Mouse (Mus musculus) heart, postnatal 0 days (tissue): Measurements from ENCODE around the gene Adamts6. TPM values are rescaled to one million over a fixed set of nuclear protein-coding genes. Genes with fewer than 3 reads are reported as not detected.

Experiments
- ATAC-seq: fragments of 200-750 bp; cut with Nextera tagmentation; 2 replicates; pipeline ENCODE4 v1.8.0; 2017; ENCODE audit warnings: low read depth, moderate number of reproducible peaks, moderate library complexity; ENCODE audit not compliant: insufficient read depth
- DNase-seq: peaks from one replicate; pipeline ENCODE4 v3.0.0-alpha.2; 2016; ENCODE audit warnings: low spot score
- H3K27ac ChIP-seq: fragments of 300-500 bp; sonication (generic); 2 replicates; pipeline ENCODE4 v1.5.1; 2014; ENCODE audit warnings: low read depth, mild to moderate bottlenecking
- H3K27me3 ChIP-seq: fragments of 300-500 bp; sonication (generic); 2 replicates; pipeline ENCODE4 v1.6.1; 2014; ENCODE audit warnings: low read length, mixed read lengths; ENCODE audit not compliant: control insufficient read depth, insufficient read depth
- H3K36me3 ChIP-seq: fragments of 300-500 bp; sonication (generic); replicated peaks from 2 replicates; pipeline ENCODE4 v1.6.1; 2014; ENCODE audit warnings: low read length, mixed read lengths; ENCODE audit not compliant: control insufficient read depth, insufficient read depth
- H3K4me1 ChIP-seq: fragments of 300-500 bp; sonication (generic); 2 replicates; pipeline ENCODE4 v1.6.1; 2014; ENCODE audit warnings: antibody characterized with exemption; ENCODE audit not compliant: control insufficient read depth, insufficient read depth
- H3K4me2 ChIP-seq: fragments of 300-500 bp; sonication (generic); 2 replicates; pipeline ENCODE4 v1.6.1; 2014; ENCODE audit warnings: low read depth, mild to moderate bottlenecking, low read length, moderate library complexity
- H3K4me3 ChIP-seq: fragments of 300-500 bp; sonication (generic); 2 replicates; pipeline ENCODE4 v1.5.1; 2014; ENCODE audit warnings: low read depth, low read length
- H3K9ac ChIP-seq: fragments of 300-500 bp; sonication (generic); replicated peaks from 2 replicates; pipeline ENCODE4 v1.6.1; 2014; ENCODE audit warnings: low read depth, low read length, mixed read lengths
- H3K9me3 ChIP-seq: fragments of 300-500 bp; sonication (generic); replicated peaks from 2 replicates; pipeline ENCODE4 v1.6.1; 2016; ENCODE audit warnings: low read length; ENCODE audit not compliant: control insufficient read depth
- CTCF ChIP-seq: IDR thresholded peaks from 2 replicates; pipeline ENCODE4 v1.5.1; 2016; ENCODE audit warnings: antibody characterized with exemption, control low read depth, low read depth
- EP300 ChIP-seq: IDR thresholded peaks from 2 replicates; pipeline ENCODE4 v1.6.1; 2016; ENCODE audit warnings: antibody characterized with exemption, low read depth
- WGBS: fragments of 180-500 bp; shearing (Covaris S2); extraction: QIAGEN DNeasy Blood & Tissue Kit; methylation state at CpG from one replicate; pipeline ENCODE4 v1.1.7; 2014; 5-methylcytosine and 5-hydroxymethylcytosine counted together
- polyA plus RNA-seq: library from polyadenylated mRNA; unstranded; fragments of >200 nt; fragmentation: Nextera tagmentation; extraction: Ambion mirVana; gene quantifications from 2 replicates; pipeline ENCODE4 v1.2.1, GENCODE M21; 2015
- total RNA-seq: library from RNA; depleted of rRNA; stranded (reverse); fragments of >200 nt; gene quantifications from 2 replicates; pipeline ENCODE4 v1.2.3, GENCODE M21; 2014; ENCODE audit warnings: low replicate concordance; rRNA removed

Gene Adamts6
- total and polyA plus RNA-seq, 2 experiments from 2014 or later = 2.7 to 21.8 TPM

- no peak overlapping the region for H3K4me2 ChIP-seq
- H3K27me3 ChIP-seq = no peaks in the 10 kb centered on the region
- peaks cover 4% of the 10 kb centered on the region; the same call in 1 of the 2 replicates for H3K4me1 ChIP-seq
- WGBS = 63% methylated on average over 4 of the region's 4 CpGs
- no peak for TF ChIP-seq EP300
- no peak for TF ChIP-seq CTCF
- H3K9me3 ChIP-seq = no peaks in the 10 kb centered on the region
- ATAC-seq (no peak), DNase-seq (no peak)
- H3K4me3 ChIP-seq = no peak overlapping the region
- peak overlapping the region; percentile 16; the same call in 1 of the 2 replicates for H3K27ac ChIP-seq
- no peak overlapping the region for H3K9ac ChIP-seq
- no peaks in the 10 kb centered on the region for H3K36me3 ChIP-seq
Measured at GRCm38 (mm10) chr13:104542759-104543141, 255.1 kb downstream of the Adamts6 start.

Other genes starting within 250 kb of the Adamts6 start
- gene Nln, start 178.2 kb upstream of the Adamts6 start, total RNA-seq = 31.1 and 42.2 TPM in 2 replicates
- 16.2 and 17.0 TPM in 2 replicates for gene Nln, start 178.2 kb upstream of the Adamts6 start, polyA plus RNA-seq
- 1.1 and 1.6 TPM in 2 replicates for gene Sgtb, start 178.1 kb upstream of the Adamts6 start, total RNA-seq
- 1.1 TPM in 2 replicates for gene Sgtb, start 178.1 kb upstream of the Adamts6 start, polyA plus RNA-seq
- gene Trappc13, start 109.4 kb upstream of the Adamts6 start, total RNA-seq = 28.3 and 35.4 TPM in 2 replicates
- 33.1 and 38.8 TPM in 2 replicates for gene Trappc13, start 109.4 kb upstream of the Adamts6 start, polyA plus RNA-seq
- gene Trim23, start 109.0 kb upstream of the Adamts6 start, total RNA-seq = 16.8 and 20.6 TPM in 2 replicates
- 13.2 and 14.3 TPM in 2 replicates for gene Trim23, start 109.0 kb upstream of the Adamts6 start, polyA plus RNA-seq
- gene Cenpk, start 59.2 kb upstream of the Adamts6 start, total RNA-seq = 0.19 and 4.5 TPM in 2 replicates
- 17.3 and 18.2 TPM in 2 replicates for gene Cenpk, start 59.2 kb upstream of the Adamts6 start, polyA plus RNA-seq
- 2.1 and 4.8 TPM in 2 replicates for gene Ppwd1, start 59.0 kb upstream of the Adamts6 start, total RNA-seq
- 5.4 and 5.8 TPM in 2 replicates for gene Ppwd1, start 59.0 kb upstream of the Adamts6 start, polyA plus RNA-seq